Mouse (Mus musculus) embryo, embryonic 9.5 days (tissue): Measurements from ENCODE around the gene Grk1.

Experiments
- DNase-seq: peaks from one replicate; pipeline ENCODE4 v3.0.0-alpha.2; 2017; ENCODE audit errors: extremely low spot score

The Grk1 gene

DNA sequence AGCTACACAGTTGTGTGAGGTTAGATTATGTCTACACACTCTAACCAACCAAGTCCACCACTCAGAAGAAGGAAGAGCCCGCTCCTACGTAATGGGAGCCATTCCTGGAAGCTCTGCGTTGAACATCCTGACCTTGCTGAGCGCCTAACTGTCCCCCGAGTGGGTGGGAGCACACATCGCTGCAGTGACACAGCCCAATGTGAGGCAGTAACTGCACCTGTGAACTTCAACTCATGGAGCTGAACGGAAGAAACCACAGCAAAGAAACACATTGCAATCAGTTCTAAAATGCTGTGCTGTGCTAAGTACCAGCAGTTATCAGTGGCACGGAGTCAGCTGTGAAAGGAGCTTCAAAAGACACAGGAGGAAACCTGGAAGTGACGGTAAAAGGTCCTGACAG, 23.3 kb downstream of the Grk1 start:
- no peak for DNase-seq

GRCm38 (mm10) chr8:13430412-13430811, 25.5 kb downstream of the Grk1 start:
- DNase-seq: no peak

DNA sequence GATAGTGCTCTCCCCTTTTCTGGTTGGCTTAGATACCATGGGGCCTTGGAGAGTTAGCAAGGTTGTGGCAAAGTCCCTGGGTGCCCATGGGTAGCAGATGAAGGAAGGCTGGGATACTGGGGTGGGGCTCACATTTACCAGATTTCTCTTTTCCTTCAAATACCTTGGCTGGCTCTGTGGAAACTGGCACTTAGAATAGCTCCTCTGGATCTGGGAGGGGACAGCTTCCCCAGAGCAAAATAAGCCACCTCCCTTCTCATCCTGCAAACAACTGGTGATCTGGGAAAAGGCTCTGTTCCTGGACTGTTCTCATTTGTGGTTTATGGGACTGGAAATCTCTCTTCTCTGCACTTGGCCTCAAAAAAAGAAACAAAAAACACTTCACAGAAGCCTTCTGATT, 26.0 kb downstream of the Grk1 start:
- no peak for DNase-seq

DNA sequence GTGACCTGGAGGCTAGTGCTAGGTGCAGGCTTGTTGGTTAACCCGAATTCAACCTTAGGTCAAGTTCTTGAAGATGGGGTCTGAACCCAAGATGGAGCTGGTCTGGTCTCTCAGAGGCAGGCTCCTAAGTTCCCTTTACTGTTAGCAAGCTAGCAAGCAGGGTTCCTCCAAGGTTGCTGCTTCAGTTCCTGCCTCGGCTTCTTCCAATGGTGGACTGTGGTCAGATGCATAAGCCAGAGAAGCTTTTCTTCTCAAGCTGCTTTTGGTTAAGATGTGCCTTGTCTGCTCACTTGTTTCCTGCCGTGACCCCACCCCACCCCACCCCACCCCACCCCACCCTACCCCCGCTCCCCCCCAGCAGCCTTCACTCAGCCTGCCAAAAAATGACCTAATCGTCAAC, 28.2 kb downstream of the Grk1 start:
- no peak for DNase-seq

- no peak for DNase-seq
These were observed 30.0 kb downstream of the Grk1 start, which contains the start of gene Tmem255b for GRCm38 (mm10) chr8:13434889-13435288. Gene Tmem255b (plus strand): TSS chr8:13435189.

- DNase-seq: no peak
These were observed 31.2 kb downstream of the Grk1 start for GRCm38 (mm10) chr8:13436052-13436451.

DNA sequence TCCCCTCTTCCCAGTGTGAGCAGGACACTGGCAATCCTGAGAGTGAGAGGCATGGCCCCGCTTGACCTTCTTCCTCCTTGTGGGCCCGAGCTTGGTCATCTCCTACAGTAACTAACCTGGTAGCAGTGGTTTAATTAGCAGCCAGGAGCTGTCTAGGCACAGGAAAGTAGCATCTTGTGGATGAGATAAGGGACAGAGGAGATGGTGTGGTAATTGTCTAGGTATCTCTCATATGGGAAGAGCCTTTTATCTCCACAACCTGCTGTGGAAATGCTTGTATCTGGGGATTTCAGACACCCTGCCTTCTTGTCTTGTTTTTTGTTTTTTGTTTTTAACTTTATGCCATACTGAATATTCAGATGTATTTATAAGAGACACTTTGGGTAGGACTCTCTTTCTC, 32.6 kb downstream of the Grk1 start:
- no peak for DNase-seq

DNA sequence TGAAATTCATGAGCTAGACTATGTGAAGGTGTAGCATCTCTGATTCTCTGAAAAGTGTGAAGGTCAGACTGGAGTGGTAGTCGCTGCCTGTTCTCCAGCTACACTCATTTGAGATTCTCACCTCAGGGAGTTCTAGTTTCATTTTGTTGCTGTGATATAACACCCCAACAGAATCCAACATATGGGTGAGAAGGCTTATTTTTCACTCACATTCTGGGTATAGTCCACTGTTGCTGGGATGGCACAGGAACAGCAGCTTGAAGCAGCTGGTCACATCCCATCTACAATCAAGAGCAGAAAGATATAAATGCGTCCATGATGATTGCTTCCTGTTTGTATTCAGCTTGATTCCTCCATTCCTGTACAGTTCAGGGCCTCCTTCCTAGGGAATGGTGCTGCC, 37.3 kb downstream of the Grk1 start:
- DNase-seq: no peak

- no peak for DNase-seq
These were observed 41.6 kb downstream of the Grk1 start for GRCm38 (mm10) chr8:13446456-13446855.

DNA sequence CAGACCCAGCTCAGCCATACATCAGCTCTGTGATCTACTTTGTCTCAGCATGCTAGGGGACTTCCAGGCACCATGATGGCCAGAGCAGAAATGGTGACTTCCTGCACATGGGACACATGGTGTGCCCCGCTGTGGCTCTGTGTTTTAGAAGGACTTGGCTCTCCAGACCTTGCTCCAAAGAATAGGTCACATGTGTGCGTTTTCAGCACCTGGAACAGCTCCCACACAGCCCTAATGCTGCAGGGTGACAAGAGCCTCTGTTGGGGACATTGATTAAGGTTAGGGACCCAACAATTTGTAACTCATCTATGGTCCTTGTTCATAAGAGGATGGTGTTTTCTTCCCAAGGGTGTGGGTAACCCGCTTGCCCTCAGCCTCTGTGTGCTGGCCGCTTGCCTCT, 43.3 kb downstream of the Grk1 start:
- peak; percentile 34 for DNase-seq

- no peak for DNase-seq
These were observed 46.9 kb downstream of the Grk1 start for GRCm38 (mm10) chr8:13451747-13452277.

GRCm38 (mm10) chr8:13454341-13455113, 49.6 kb downstream of the Grk1 start:
- no peak for DNase-seq

DNA sequence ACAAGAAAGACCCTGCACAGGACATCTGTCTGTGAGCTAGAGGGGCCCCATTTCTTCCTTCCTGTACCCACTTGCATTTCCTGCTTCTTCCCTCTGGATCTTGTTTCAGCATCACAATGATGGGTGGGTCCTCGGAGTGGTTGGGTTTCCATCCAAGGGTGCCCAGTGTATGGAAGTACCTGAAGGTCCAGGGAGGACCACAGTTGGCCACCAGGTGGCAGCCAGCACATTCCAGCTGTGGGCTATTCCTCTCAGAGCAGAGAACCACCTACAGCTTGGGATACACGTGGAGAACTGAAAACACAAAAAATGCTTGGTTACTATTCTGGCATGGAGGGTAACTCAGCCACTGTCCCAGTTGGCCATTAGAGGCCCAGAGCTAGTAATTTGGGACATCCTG, 50.4 kb downstream of the Grk1 start:
- DNase-seq: peak; percentile 33

DNA sequence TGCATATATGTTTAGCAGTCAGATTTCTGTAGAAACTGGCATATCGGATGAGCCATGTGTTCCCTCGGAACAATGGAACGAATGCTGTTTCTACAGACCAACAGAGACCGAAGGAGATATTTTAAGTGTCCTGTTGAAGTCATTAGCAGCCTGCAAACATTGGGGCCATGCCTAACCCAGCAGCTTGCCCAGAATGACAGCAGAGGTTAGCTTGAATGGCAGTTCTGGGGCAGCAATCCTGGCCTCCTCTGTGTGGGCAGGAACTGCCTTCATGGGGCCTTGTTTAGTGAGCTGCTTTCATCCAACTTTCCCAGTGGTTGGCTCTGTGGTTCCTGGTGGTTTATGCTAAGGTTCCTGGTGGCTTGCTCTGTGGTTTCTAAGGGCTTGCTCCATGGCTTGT, 54.5 kb downstream of the Grk1 start:
- no peak for DNase-seq

- no peak for DNase-seq
These were observed 56.3 kb downstream of the Grk1 start for GRCm38 (mm10) chr8:13461085-13461765.

DNA sequence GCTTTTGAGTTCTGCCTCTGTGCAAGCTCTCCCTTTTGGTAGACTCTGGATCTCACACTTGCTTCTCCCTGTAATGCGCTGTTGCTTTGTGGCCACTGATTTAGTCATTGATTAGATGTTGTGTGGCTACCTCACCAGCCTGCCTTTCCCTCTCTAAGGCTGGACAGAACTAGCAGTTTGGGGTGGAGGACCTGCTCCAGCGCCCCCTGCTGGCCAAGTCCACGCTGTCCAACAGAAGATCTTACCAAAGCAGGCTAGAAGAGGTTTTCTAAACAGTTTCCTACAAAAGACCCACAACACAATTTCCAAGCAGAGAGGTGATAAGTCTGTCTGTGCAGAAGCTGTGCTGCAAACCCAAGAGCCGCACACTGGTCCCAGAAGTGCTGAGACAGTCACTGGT, 57.0 kb downstream of the Grk1 start:
- DNase-seq: peak; percentile 61

GRCm38 (mm10) chr8:13462392-13462791, 57.5 kb downstream of the Grk1 start:
- no peak for DNase-seq

DNA sequence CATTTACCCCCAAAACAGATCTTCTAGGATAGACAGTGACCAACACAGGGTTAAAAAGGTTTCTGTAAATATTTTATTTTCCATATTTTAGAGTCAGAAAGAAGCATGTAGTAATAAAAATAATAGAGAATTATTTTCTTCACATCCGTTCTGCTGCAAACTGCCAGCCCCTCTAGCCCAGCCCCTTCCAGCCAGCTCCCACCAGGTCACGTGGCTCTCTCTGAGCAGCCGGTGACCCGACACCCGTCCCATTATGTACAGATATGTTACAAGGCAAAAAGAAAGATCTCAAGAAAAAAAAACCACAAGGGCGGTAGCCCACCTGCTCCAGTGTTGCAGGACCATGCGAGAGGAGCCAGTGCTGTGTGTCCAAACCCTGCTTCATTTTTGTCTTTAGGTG, 60.4 kb downstream of the Grk1 start:
- no peak for DNase-seq

GRCm38 (mm10) chr8:13466989-13467388, 62.1 kb downstream of the Grk1 start:
- DNase-seq: no peak

- DNase-seq: no peak
These were observed 63.9 kb downstream of the Grk1 start for GRCm38 (mm10) chr8:13468737-13469136.

DNA sequence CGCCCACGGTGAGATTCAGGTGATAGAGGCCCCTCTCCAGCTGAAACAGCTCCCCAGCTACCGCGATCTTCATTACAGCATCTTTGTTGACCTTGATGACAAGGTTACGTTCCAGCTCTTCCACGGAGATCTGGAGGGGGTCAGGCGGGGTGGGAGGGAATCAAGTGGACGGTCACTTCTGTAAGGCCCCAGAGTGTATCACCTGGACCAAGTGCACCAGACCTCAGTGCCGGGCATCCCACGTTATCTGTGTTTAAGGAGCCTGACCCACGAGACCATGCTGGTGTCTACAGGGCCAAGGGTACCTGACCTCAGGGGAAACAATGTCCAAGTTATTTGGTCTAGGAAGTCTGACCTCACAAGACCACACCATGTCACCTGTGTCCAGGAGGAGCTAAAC, 66.6 kb downstream of the Grk1 start:
- DNase-seq: no peak
